Mouse (Mus musculus): ENCODE measurements around the gene Fut9. TPM values are rescaled to one million over a fixed set of nuclear protein-coding genes. Genes with fewer than 3 reads are reported as not detected.

The Fut9 gene
- total and polyA plus RNA-seq, 3 experiments = 0.49 TPM; not detected in 2

DNA sequence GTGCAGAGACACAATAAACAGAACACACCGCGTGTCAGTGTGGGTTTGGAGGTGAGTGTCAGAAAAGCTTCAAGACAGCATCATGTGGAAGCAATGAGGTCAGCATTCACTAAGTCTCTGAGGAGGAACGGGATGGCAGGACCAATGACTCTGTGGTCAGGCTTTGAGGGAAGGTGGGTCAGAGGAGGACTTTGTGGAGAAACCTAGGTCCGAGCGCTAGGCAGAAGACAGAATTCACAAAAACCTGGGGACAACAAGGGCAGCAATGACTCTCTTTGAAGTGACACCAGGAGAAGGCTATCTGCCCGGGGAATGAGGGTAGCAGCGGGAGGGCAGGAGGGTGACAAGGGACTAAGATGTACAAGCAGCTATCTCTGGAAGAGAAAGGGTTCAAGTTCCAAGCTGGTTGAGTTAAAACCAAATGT, 981 bp downstream of the Fut9 start:
- H3K36me3 ChIP-seq (replicated peaks) = no peaks in the 10 kb centered on the region
- no peak for ATAC-seq (ENCODE audit: extremely low read depth, insufficient number of reproducible peaks, low FRiP score, poor library complexity, severe bottlenecking)
- no peak overlapping the region for H3K4me3 ChIP-seq (ENCODE audit: low read depth, low read length)
- TF ChIP-seq POLR2AphosphoS5 (IDR thresholded peaks at IDR 0.05; ENCODE audit: insufficient replicate concordance, low read depth, low read length) (no peak), TAL1 (conservative IDR thresholded peaks at IDR 0.05; ENCODE audit: low read depth, low read length) (no peak), GATA2 (IDR thresholded peaks at IDR 0.05; ENCODE audit: borderline replicate concordance, low read depth, low read length) (no peak), CTCF (IDR thresholded peaks at IDR 0.05; ENCODE audit: low read depth, low read length) (no peak), GATA1 (IDR thresholded peaks at IDR 0.05; ENCODE audit: borderline replicate concordance, low read length) (no peak)
- no peaks in the 10 kb centered on the region for H3K9me3 ChIP-seq (replicated peaks)
- DNase-seq (ENCODE audit: low spot score) = no peak
- H3K27me3 ChIP-seq (ENCODE audit: insufficient read depth, low read length) = peaks cover 16% of the 10 kb centered on the region
- peaks cover 7% of the 10 kb centered on the region; the same call in 1 of the 2 replicates for H3K4me1 ChIP-seq (ENCODE audit: insufficient read depth, low read depth, low read length)

GRCm38 (mm10) chr4:25798412-25798811, 1.6 kb downstream of the Fut9 start:
- Histone ChIP-seq H3K36me3 (replicated peaks) (no peaks in the 10 kb centered on the region), H3K4me3 (ENCODE audit: low read depth, low read length) (no peak overlapping the region), H3K27me3 (ENCODE audit: insufficient read depth, low read length) (peaks cover 16% of the 10 kb centered on the region), H3K4me1 (ENCODE audit: insufficient read depth, low read depth, low read length) (peaks cover 7% of the 10 kb centered on the region; the same call in 1 of the 2 replicates), H3K9me3 (replicated peaks) (no peaks in the 10 kb centered on the region)
- DNase-seq (ENCODE audit: low spot score) (no peak), ATAC-seq (ENCODE audit: extremely low read depth, insufficient number of reproducible peaks, low FRiP score, poor library complexity, severe bottlenecking) (no peak)
- no peak for TF ChIP-seq GATA2 (IDR thresholded peaks at IDR 0.05; ENCODE audit: borderline replicate concordance, low read depth, low read length)
- no peak for TF ChIP-seq TAL1 (conservative IDR thresholded peaks at IDR 0.05; ENCODE audit: low read depth, low read length)
- TF ChIP-seq GATA1 (IDR thresholded peaks at IDR 0.05; ENCODE audit: borderline replicate concordance, low read length) = no peak
- no peak for TF ChIP-seq POLR2AphosphoS5 (IDR thresholded peaks at IDR 0.05; ENCODE audit: insufficient replicate concordance, low read depth, low read length)

- DNase-seq (ENCODE audit: low spot score) = no peak
- H3K4me1 ChIP-seq (ENCODE audit: insufficient read depth, low read depth, low read length) = peaks cover 7% of the 10 kb centered on the region; the same call in 1 of the 2 replicates
- no peaks in the 10 kb centered on the region for H3K9me3 ChIP-seq (replicated peaks)
- peaks cover 16% of the 10 kb centered on the region for H3K27me3 ChIP-seq (ENCODE audit: insufficient read depth, low read length)
- no peak for ATAC-seq (ENCODE audit: extremely low read depth, insufficient number of reproducible peaks, low FRiP score, poor library complexity, severe bottlenecking)
- H3K4me3 ChIP-seq (ENCODE audit: low read depth, low read length) = no peak overlapping the region
- H3K36me3 ChIP-seq (replicated peaks) = no peaks in the 10 kb centered on the region
- TF ChIP-seq POLR2AphosphoS5 (IDR thresholded peaks at IDR 0.05; ENCODE audit: insufficient replicate concordance, low read depth, low read length) = no peak
- no peak for TF ChIP-seq CTCF (IDR thresholded peaks at IDR 0.05; ENCODE audit: low read depth, low read length)
- no peak for TF ChIP-seq GATA1 (IDR thresholded peaks at IDR 0.05; ENCODE audit: borderline replicate concordance, low read length)
- TF ChIP-seq TAL1 (conservative IDR thresholded peaks at IDR 0.05; ENCODE audit: low read depth, low read length) = no peak
- no peak for TF ChIP-seq GATA2 (IDR thresholded peaks at IDR 0.05; ENCODE audit: borderline replicate concordance, low read depth, low read length)
These were observed 3.9 kb downstream of the Fut9 start for GRCm38 (mm10) chr4:25796149-25796548.

DNA sequence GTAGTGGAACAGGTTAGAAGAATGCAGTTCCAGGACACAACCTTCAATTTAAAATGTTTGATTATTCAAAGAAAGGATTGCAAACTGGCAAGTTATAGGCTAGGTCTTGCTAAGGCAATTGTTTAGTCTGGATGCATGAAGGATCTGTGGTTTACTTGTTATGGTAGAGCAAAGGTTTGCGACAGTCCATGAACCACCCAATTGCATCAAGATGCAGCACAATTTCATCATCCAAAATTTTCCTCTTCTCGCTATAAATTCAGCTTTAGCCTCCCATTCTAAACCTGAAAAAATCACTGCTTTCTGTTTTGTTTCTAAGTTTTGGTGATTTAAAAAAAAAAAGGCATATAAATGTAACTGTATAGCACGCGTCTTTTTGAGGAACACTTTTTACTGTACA, 14.8 kb downstream of the Fut9 start:
- no peak for ATAC-seq (ENCODE audit: extremely low read depth, insufficient number of reproducible peaks, low FRiP score, poor library complexity, severe bottlenecking)
- Histone ChIP-seq H3K27me3 (ENCODE audit: insufficient read depth, low read length) (no peaks in the 10 kb centered on the region), H3K36me3 (replicated peaks) (no peaks in the 10 kb centered on the region), H3K4me3 (ENCODE audit: low read depth, low read length) (no peak overlapping the region), H3K9me3 (replicated peaks) (no peaks in the 10 kb centered on the region), H3K4me1 (ENCODE audit: insufficient read depth, low read depth, low read length) (no peaks in the 10 kb centered on the region; the same call in 1 of the 2 replicates)
- TF ChIP-seq GATA1 (IDR thresholded peaks at IDR 0.05; ENCODE audit: borderline replicate concordance, low read length) = no peak
- no peak for TF ChIP-seq CTCF (IDR thresholded peaks at IDR 0.05; ENCODE audit: low read depth, low read length)
- no peak for TF ChIP-seq POLR2AphosphoS5 (IDR thresholded peaks at IDR 0.05; ENCODE audit: insufficient replicate concordance, low read depth, low read length)
- TF ChIP-seq GATA2 (IDR thresholded peaks at IDR 0.05; ENCODE audit: borderline replicate concordance, low read depth, low read length) = no peak
- TF ChIP-seq TAL1 (conservative IDR thresholded peaks at IDR 0.05; ENCODE audit: low read depth, low read length) = no peak
- DNase-seq (ENCODE audit: low spot score) = no peak

GRCm38 (mm10) chr4:25768657-25769056, 31.4 kb downstream of the Fut9 start:
- Histone ChIP-seq H3K4me1 (ENCODE audit: insufficient read depth, low read depth, low read length) (peaks cover 12% of the 10 kb centered on the region; the same call in 1 of the 2 replicates), H3K9me3 (replicated peaks) (no peaks in the 10 kb centered on the region), H3K36me3 (replicated peaks) (no peaks in the 10 kb centered on the region), H3K4me3 (ENCODE audit: low read depth, low read length) (no peak overlapping the region), H3K27me3 (ENCODE audit: insufficient read depth, low read length) (no peaks in the 10 kb centered on the region)
- no peak for ATAC-seq (ENCODE audit: extremely low read depth, insufficient number of reproducible peaks, low FRiP score, poor library complexity, severe bottlenecking)
- DNase-seq (ENCODE audit: low spot score) = no peak
- TF ChIP-seq POLR2AphosphoS5 (IDR thresholded peaks at IDR 0.05; ENCODE audit: insufficient replicate concordance, low read depth, low read length) (no peak), CTCF (IDR thresholded peaks at IDR 0.05; ENCODE audit: low read depth, low read length) (no peak), GATA2 (IDR thresholded peaks at IDR 0.05; ENCODE audit: borderline replicate concordance, low read depth, low read length) (no peak), GATA1 (IDR thresholded peaks at IDR 0.05; ENCODE audit: borderline replicate concordance, low read length) (no peak), TAL1 (conservative IDR thresholded peaks at IDR 0.05; ENCODE audit: low read depth, low read length) (no peak)

GRCm38 (mm10) chr4:25763091-25763490, 37.0 kb downstream of the Fut9 start:
- H3K4me3 ChIP-seq (ENCODE audit: low read depth, low read length) = no peak overlapping the region
- peaks cover 12% of the 10 kb centered on the region; the same call in 1 of the 2 replicates for H3K4me1 ChIP-seq (ENCODE audit: insufficient read depth, low read depth, low read length)
- no peak for TF ChIP-seq GATA2 (IDR thresholded peaks at IDR 0.05; ENCODE audit: borderline replicate concordance, low read depth, low read length)
- no peak for TF ChIP-seq CTCF (IDR thresholded peaks at IDR 0.05; ENCODE audit: low read depth, low read length)
- TF ChIP-seq GATA1 (IDR thresholded peaks at IDR 0.05; ENCODE audit: borderline replicate concordance, low read length) = no peak
- TF ChIP-seq TAL1 (conservative IDR thresholded peaks at IDR 0.05; ENCODE audit: low read depth, low read length) = no peak
- TF ChIP-seq POLR2AphosphoS5 (IDR thresholded peaks at IDR 0.05; ENCODE audit: insufficient replicate concordance, low read depth, low read length) = no peak
- H3K27me3 ChIP-seq (ENCODE audit: insufficient read depth, low read length) = no peaks in the 10 kb centered on the region
- no peaks in the 10 kb centered on the region for H3K9me3 ChIP-seq (replicated peaks)
- ATAC-seq (ENCODE audit: extremely low read depth, insufficient number of reproducible peaks, low FRiP score, poor library complexity, severe bottlenecking) = no peak
- H3K36me3 ChIP-seq (replicated peaks) = no peaks in the 10 kb centered on the region
- DNase-seq (ENCODE audit: low spot score) = no peak

Measured in G1E (cell line).